Mouse (Mus musculus) C2C12 (cell line): ENCODE measurements around the gene Iqck. TPM values are rescaled to one million over a fixed set of nuclear protein-coding genes. Genes with fewer than 3 reads are reported as not detected.

Experiments used
- H3K27me3 ChIP-seq: one replicate; pipeline ENCODE4 v1.6.1; 2011; ENCODE audit not compliant: control insufficient read depth, insufficient read depth, insufficient read length
- H3K36me3 ChIP-seq: one replicate; pipeline ENCODE4 v1.6.1; 2011; ENCODE audit not compliant: control insufficient read depth, insufficient read depth
- H3K4me3 ChIP-seq: one replicate; pipeline ENCODE4 v1.5.1; 2011; ENCODE audit warnings: mild to moderate bottlenecking, control low read depth; ENCODE audit not compliant: poor library complexity, insufficient read depth, severe bottlenecking
- H3K79me2 ChIP-seq: one replicate; pipeline ENCODE4 v1.6.1; 2011; ENCODE audit not compliant: control insufficient read depth, insufficient read depth
- H3K79me3 ChIP-seq: one replicate; pipeline ENCODE4 v1.6.1; 2011; ENCODE audit warnings: low read depth, control low read depth
- H3ac ChIP-seq: one replicate; pipeline ENCODE3; 2011; ENCODE audit warnings: low read depth; ENCODE audit not compliant: control insufficient read depth, insufficient read length
- CEBPB ChIP-seq: IDR thresholded peaks from one replicate; pipeline ENCODE4 v1.6.1; 2011; ENCODE audit warnings: low read depth, mild to moderate bottlenecking, control low read depth, moderate library complexity
- CTCF ChIP-seq: IDR thresholded peaks from one replicate; pipeline ENCODE4 v1.5.1; 2011; ENCODE audit not compliant: control insufficient read depth, insufficient read depth, insufficient read length
- FOSL1 ChIP-seq: IDR thresholded peaks from one replicate; pipeline ENCODE4 v1.8.0; 2011; ENCODE audit warnings: mild to moderate bottlenecking, low read length; ENCODE audit not compliant: poor library complexity, insufficient read depth, severe bottlenecking
- MAX ChIP-seq: IDR thresholded peaks from one replicate; pipeline ENCODE4 v1.6.1; 2011; ENCODE audit warnings: mild to moderate bottlenecking, control low read depth
- MYOD1 ChIP-seq: IDR thresholded peaks from one replicate; pipeline ENCODE4 v1.6.1; 2011; ENCODE audit warnings: low read depth; ENCODE audit not compliant: control insufficient read depth, insufficient read length
- MYOG ChIP-seq: IDR thresholded peaks from one replicate; pipeline ENCODE4 v1.6.1; 2011; ENCODE audit not compliant: control insufficient read depth, insufficient read length; ENCODE audit errors: extremely low read depth
- USF1 ChIP-seq: IDR thresholded peaks from one replicate; pipeline ENCODE4 v1.6.1; 2011; ENCODE audit warnings: low read depth, mild to moderate bottlenecking, control low read depth, moderate library complexity
- polyA plus RNA-seq: library from polyadenylated mRNA; unstranded; fragments of >200 nt; fragmentation: generic; extraction: Trizol; gene quantifications from one replicate; pipeline ENCODE4 v1.2.1, GENCODE M21; 2012; ENCODE audit warnings: missing spikeins

The Iqck gene
- polyA plus RNA-seq, 1 experiment = 0.53 TPM

GRCm38 (mm10) chr7:118928916-118929315, 73.4 kb downstream of the Iqck start:
- Histone ChIP-seq H3K79me2 (no peaks in the 10 kb centered on the region), H3K27me3 (no peaks in the 10 kb centered on the region), H3K36me3 (no peaks in the 10 kb centered on the region), H3K79me3 (no peaks in the 10 kb centered on the region), H3K4me3 (no peak overlapping the region), H3ac (no peak overlapping the region)
- TF ChIP-seq MYOD1 (no peak), FOSL1 (no peak), USF1 (peak; percentile 29), CTCF (no peak), MAX (no peak), CEBPB (no peak), MYOG (no peak)

GRCm38 (mm10) chr7:118929601-118930311, 74.2 kb downstream of the Iqck start:
- TF ChIP-seq FOSL1 (peak; percentile 59), MAX (peak; percentile 60), CEBPB (peak; percentile 4), USF1 (no peak), MYOD1 (peak; percentile 92)
- Histone ChIP-seq H3K4me3 (no peak overlapping the region), H3K79me3 (no peaks in the 10 kb centered on the region), H3ac (peak overlapping the region; percentile 18), H3K79me2 (no peaks in the 10 kb centered on the region), H3K27me3 (no peaks in the 10 kb centered on the region), H3K36me3 (no peaks in the 10 kb centered on the region)

- Histone ChIP-seq H3K79me2 (no peaks in the 10 kb centered on the region), H3K27me3 (no peaks in the 10 kb centered on the region), H3K79me3 (no peaks in the 10 kb centered on the region), H3K36me3 (no peaks in the 10 kb centered on the region), H3ac (peak overlapping the region; percentile 44), H3K4me3 (no peak overlapping the region)
- no peak for TF ChIP-seq MAX
- TF ChIP-seq USF1 = no peak
- no peak for TF ChIP-seq MYOG
- no peak for TF ChIP-seq FOSL1
- no peak for TF ChIP-seq CTCF
- TF ChIP-seq MYOD1 = no peak
- no peak for TF ChIP-seq CEBPB
These were observed 76.2 kb downstream of the Iqck start for GRCm38 (mm10) chr7:118931502-118932395.

GRCm38 (mm10) chr7:118935306-118935705, 79.8 kb downstream of the Iqck start:
- no peaks in the 10 kb centered on the region for H3K79me2 ChIP-seq
- H3K27me3 ChIP-seq = no peaks in the 10 kb centered on the region
- no peak overlapping the region for H3ac ChIP-seq
- TF ChIP-seq CEBPB (peak; percentile 85), FOSL1 (no peak)
- no peak overlapping the region for H3K4me3 ChIP-seq
- no peaks in the 10 kb centered on the region for H3K79me3 ChIP-seq
- no peaks in the 10 kb centered on the region for H3K36me3 ChIP-seq

- H3K79me2 ChIP-seq = no peaks in the 10 kb centered on the region
- no peaks in the 10 kb centered on the region for H3K27me3 ChIP-seq
- TF ChIP-seq CTCF = no peak
- TF ChIP-seq CEBPB = no peak
- TF ChIP-seq FOSL1 = no peak
- no peak for TF ChIP-seq USF1
- no peak for TF ChIP-seq MAX
- TF ChIP-seq MYOG = no peak
- no peak for TF ChIP-seq MYOD1
- H3ac ChIP-seq = no peak overlapping the region
- no peaks in the 10 kb centered on the region for H3K36me3 ChIP-seq
- no peaks in the 10 kb centered on the region for H3K79me3 ChIP-seq
- H3K4me3 ChIP-seq = no peak overlapping the region
These were observed 81.3 kb downstream of the Iqck start for GRCm38 (mm10) chr7:118936844-118937243.
